Mouse (Mus musculus): ENCODE results near the gene Fhl1.

Gene Fhl1

DNA sequence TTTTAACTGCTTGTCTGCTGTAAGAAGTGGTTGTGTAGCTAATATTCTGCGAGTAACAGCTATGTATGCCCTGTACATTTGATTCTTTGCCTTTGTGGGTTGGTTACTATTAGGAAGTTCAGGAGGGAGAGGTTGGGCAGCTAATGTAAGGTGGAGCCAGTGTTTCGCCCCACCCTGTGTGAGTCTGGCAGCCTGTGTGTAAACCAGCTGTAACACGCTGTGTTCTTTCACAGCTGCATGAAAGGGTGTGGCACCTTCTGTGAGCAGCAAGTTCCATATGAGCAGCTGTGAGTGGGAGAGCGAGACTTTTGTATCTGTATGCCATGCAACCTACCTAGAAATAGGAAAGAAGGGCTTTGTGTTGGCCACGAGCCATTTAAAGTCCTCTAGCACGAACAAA lies 20.6 kb downstream of the Fhl1 start:
- DNase-seq (ENCODE audit: low read depth, low spot score), result no peak

DNA sequence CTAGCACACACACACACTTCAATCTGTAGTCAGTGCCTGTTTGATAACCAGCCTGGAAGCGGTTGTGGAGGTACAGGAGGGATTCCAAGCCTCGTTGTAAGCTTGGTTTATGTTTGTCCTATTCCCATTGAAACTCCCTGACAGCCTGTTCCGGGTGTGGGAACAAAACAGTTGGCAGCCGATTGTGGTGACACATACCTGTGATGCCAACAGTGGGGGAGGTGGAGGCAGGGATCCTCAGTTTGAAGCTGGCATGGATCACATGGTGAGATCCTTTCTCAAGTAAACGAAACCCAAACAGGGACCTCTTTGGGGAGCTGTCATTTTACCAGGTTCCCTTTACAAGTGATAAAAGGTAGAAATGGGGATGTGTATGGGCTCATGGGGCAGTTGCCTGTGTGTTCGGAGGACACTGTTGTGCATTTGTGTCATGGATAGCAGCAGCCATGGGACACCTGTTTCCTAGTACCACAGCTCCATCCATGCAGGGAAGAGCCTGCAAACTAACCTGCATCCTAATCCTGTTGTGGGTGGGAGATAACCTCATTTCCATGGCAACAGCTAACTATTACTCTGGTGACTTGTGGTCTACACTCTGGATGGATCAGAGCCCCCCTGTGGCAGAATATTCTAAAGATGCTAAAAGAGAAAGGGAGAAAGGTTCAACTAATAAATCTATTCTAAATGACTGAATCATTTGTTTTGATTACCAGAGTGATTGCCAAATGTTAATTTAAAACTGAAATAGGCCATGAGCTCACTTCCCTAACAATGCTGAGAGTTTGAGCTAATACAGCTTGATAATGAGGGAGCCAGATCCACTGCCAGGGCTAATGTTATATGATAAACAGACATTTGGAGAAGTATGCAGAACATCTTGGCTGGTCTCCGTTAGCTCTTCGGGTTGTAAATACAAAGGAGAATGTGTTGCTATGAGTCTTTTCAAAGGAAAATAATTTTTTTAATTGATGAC lies 22.0 kb downstream of the Fhl1 start:
- DNase-seq (ENCODE audit: low read depth, low spot score), result no peak

DNA sequence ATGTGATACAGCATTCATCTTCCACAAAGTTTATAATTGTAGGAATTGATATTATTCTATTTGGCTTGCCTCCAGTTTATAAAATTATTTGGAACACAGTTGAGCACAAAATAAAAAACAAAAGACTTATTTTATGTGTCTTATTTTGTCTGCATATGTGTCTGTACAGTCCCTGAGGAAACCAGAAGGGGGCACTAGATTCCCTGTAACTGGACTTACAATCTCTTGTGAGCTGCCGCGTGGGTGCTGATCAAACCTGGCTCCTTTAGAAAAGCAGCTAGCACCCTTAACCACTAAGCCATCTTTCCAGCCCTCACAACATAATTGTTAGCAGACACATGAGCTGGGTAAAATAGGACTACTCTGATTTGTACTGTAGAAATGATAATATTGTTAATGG lies 24.1 kb downstream of the Fhl1 start:
- DNase-seq (ENCODE audit: low read depth, low spot score), result peak; percentile 45

DNA sequence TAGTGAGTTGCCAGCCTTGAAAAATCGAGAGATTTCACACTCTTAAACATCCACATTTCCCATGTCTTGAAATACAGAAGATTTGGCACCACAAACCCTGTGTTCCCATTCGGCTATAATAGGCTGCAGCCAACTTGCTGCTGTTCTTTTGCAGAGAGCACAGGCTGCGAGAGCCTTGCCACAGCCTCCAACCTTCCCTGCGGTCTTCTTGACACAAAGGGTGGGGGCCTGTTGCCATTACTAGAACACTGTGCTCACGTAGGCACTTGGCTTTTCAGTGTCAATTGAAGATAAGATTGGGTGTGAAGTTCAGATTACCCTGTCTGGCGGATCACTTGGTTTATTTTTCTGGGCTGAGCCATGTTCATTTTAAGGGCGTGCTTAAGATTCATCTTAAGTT lies 24.8 kb downstream of the Fhl1 start:
- DNase-seq (ENCODE audit: low read depth, low spot score), result no peak

DNA sequence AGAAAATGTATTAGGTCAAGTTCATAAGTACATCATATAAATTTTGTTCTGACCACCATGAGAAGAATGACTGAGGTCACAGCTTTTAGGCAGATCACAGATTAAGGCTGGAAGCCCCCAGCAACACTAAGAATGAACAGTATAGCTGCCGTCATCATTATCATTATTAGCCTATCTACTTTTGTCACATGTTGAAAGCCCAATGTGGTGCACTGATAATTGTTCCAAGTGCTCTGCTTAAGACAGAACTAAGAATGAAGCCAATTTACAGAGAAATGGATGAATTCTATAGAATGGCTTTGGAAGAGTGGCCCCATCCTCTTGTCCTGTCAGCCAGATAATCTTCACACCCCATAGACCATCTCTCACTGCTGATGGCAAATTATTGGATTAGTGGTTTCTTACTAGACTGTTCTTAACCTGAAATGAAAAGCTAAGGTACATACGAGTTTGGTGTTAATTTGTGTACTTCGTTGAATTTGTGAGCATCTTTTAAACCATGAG lies 28.7 kb downstream of the Fhl1 start:
- DNase-seq (ENCODE audit: low read depth, low spot score), result no peak

DNA sequence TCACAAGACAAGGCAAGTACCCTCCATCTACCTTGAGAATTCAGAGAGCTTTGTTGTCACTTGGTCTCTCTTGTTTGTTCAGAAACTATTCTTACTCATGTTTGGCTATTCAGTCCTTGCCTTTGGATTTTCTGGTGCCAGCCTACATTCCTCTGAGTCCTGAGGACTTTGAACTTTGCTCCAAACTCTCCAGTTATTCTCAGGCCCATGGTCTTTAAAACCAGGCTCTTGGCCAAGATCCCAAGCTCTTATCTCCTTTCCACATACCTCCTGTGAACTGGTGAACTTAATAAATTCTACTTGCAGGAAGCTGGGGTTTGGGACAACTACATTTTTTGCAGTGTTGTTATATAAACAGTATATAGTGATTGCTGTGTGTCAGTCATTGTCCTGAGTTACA lies 38.3 kb downstream of the Fhl1 start:
- DNase-seq (ENCODE audit: low read depth, low spot score), result no peak

DNA sequence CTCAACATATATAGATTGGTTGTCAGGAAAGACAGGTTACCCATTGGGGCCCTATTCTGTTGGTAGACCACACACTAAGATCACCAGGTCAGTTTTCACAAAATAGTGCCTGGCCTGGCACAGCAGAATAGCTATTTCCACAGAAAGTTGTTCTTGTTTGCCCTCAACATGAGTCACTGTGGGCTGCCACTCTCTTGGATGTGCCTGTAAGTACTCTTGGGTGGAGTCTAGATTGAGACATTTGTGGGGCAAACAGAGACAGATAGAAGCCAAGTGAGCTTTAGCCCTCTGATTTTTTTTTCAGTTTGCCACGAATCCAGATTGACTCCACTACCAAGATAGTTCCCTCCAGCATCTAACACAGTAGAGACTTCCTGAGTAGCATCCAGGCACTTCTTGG lies 40.2 kb downstream of the Fhl1 start:
- DNase-seq (ENCODE audit: low read depth, low spot score), result no peak

DNA sequence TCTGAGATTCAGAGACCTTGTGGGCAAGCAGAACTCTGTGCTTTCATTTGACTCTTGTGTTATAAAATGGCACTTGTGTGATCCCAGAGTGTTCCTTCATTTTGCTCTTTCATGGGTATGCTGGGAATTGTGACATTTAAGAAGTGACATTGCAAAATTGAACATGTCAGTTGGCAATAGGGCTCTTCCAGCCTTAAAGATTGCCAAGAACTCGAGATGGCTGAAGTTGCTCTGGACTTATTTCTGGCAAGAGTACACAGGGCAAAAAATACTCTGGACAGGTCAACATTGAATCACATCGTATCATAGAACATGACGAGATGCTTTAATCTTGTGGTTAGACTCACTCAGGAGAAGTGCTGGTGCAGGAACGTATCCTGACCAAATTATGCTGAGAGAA lies 41.7 kb downstream of the Fhl1 start:
- no peak for DNase-seq (ENCODE audit: low read depth, low spot score)

DNA sequence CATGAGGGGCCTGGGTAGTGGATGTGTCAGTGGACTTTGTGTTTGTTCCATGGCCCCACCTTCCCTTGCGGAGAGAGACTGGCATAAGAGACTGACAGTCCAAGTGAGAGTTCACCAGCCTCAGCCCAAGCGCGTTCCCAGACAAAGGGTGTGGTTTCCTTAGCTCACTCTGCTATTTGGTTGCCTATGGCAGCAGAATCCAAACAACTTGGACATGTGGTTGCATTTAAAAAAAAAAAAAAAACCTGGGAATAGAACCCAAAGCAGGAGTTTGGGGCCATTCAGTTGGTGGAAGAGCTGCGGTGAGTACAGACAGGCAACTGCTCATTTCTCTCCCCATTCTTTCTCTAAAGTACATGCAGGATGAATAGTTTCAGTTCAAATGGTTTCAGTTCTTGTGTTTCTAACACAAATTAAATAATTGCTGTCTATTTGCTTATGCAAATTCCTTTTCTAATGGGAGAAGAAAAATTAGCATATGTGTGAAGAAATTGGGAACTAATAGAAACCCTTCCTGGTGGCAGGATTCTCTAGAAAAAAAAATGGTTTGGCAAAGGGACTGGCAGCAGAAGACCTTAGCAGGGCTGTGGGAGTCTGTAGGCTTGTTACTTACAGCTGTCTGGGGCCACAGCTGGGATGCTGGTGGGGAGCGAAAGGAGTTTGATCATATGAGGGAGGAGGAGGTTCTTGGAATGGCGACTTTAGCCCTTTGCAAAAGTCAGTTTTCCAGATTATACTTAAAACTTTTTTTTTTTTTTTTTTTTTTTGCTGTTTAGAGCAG lies 54.9 kb downstream of the Fhl1 start:
- DNase-seq (ENCODE audit: low read depth, low spot score), result no peak

DNA sequence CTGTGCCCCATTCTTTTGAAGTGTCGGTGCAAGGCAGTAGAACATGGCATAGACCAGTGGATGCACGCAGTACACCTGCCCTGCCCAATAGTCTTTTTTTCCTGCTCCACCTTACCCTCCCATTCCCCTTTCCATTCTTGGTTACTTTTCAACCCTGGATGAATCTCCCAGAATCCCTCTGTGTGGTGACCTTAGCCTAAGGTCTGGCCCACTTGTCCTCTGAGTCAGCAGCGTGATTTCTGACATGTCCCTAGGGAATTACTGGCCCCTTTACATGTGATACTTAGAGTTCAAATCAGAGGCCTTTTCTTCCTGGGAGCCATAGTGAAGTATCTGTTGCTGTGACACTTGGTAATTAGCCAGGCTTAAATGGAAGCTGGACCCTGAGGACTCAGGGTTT lies 55.9 kb downstream of the Fhl1 start:
- no peak for DNase-seq (ENCODE audit: low read depth, low spot score)

DNA sequence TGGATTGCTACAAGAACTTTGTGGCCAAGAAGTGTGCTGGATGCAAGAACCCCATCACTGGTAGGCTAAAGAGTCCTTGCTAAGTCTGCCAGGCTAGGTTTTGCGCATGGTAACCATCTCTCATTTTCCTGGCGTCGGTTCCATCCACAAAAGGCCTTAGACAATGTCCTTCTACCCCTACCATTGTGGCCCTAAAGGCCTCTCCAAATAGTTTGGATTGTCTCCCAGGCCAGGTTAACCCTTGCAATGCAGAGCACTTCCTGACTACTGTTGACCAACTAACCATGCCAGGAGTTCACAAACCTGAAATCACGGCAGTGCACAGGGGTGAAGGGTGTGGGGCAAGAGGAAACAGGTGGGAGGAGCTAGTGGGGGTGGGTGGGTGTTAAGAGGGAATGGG lies 59.0 kb downstream of the Fhl1 start:
- no peak for DNase-seq (ENCODE audit: low read depth, low spot score)

DNA sequence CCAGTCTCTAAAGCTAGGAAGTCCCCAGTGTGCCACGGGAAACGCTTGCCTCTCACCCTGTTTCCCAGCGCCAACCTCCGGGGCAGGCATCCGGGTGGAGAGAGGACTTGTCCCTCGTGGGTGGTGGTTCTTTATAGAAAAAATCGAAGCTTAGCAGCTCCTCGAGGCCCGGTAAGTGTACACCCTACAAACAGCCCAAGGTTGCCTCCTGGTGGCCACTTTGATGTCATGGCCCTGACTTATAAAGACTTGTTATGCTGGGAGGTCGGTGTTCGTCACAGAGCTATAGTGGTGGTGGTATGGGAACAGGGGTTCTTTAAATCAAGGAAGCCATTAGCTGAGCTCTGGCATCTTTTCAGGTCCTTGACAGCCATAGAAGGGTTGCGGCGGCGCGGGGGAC lies 59.7 kb downstream of the Fhl1 start:
- peak; percentile 51 for DNase-seq (ENCODE audit: low read depth, low spot score)

DNA sequence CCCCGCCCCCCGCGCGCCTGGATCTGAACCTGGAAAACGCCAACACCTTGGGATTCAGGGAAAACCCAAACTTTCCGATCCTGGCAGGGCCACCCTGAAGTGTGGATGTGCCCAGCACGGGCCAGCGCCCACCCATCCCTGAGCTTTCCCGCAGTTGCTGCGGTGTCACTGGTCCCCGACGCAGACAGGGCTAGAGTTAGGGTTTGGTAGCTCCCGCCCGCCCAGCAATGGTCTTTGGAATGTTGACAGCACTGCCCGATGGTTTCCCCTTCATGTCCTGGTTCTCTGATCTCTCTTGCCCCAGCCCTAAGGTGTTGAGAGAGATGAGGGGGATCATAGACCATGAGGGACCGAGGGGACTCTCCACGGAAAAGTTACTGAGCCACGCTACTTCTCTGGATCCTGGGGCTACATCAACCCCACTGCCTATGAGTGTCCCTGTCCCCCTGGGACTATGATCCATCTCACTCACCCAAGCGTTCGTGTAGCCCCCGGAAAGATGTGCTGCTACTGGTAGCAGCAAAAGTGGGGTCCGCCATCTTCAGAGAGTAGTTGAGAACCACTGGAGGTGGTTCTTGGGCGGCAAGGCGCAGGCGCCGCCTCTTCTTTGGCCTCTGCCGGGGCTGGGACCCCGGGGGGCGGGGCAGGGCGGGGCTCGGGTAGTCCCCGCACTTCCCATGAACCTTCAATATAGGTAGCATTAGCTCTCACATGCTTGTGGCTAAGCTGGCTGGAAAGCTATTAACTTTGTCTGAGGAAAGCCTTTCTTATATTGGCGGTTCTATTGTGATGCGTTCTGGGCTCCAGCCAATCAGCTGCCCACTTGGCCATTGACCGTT lies 90.4 kb downstream of the Fhl1 start, which contains the start of gene Map7d3:
TSS of gene Map7d3 (minus strand) at position 562 of the 839 bp plus-strand sequence.
- DNase-seq (ENCODE audit: low read depth, low spot score), result no peak

DNA sequence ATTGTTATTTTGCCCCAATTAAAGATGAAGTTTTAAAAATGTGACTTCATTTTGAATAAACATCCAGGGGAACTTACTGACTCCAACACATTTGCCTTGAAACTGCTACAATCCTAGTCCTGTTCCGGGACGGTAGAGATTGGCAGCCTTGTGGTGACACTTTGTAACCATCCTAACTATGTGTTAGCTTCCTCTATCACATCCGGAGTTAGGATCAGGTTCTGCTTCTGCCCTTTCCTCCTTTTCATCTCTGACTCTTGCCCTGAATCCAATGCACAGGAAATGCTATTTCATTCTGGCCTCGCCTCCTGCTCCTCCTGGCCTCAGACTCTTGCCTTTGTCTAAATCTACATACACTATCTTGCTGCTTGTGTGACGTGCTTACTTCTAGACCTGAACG lies 95.9 kb downstream of the Fhl1 start:
- no peak for DNase-seq (ENCODE audit: low read depth, low spot score)

DNA sequence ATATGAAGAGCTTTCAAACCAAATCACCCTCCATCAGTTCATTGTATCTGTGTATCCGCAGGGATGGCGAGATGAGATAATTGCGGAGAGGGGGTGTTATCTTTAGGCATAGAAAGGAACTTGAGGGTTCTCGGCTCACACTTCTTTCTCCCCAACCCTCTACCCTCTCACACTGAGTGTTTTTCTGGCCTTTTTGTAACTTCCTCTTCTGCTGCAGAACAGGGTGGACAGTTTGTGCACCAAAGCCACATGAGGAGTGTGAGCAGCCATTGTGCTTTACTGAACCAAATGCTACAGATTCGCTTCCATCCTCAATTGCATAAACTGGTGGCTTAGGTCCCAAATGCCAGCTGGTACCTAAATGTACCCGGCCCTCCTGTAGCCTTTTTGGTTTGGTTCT lies 104.3 kb downstream of the Fhl1 start:
- DNase-seq (ENCODE audit: low read depth, low spot score), result no peak

DNA sequence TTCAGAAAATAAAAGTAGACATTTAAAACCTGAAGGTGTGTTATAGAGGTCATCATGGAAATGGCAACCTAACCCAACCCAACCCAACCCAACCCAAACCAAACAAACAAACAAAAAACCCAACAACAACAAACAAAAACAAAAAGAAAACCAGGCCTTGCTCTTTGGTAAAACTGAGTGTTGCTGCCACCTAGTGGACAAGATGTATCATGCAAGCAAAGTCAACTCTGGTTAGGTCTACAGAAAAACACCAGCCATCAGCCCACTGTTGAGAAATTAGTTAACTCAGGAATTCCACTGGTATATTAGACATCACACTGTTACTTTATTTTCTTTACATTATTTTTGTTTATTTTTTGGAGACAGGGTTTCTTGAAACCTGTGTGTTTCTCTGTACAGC lies 107.8 kb downstream of the Fhl1 start:
- DNase-seq (ENCODE audit: low read depth, low spot score), result peak; percentile 29

DNA sequence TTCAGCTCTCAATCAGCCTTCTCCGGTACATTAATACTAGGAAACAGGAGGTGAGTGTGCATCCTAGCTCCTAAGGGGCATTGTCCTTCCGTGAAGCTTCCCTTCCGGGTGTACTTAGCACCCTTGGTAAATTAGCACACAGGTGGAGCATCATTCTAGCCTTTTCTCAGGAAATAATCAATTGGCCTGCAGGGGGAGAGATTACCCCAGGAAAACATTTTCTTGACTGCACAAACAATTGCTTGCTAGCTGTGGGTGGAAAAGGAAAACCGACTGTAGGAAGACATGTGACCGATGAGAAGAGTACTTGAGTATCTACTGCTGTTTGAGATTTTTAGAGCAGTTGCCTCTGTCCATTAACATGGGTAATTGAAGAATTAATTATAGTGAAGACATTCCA lies 109.7 kb downstream of the Fhl1 start:
- no peak for DNase-seq (ENCODE audit: low read depth, low spot score)

Data from A20 (cell line).